Mouse (Mus musculus) ES-CJ7 (cell line): ENCODE measurements around the gene Ncmap.

Experiments used
- DNase-seq: peaks from one replicate; pipeline ENCODE4 v3.0.0; 2011; ENCODE audit warnings: low read depth, low spot score

Ncmap gene

GRCm38 (mm10) chr4:135353066-135353793, 44.8 kb downstream of the Ncmap start, which contains the start of gene Srrm1:
Srrm1 (minus strand) TSS chr4:135353321.
- DNase-seq = peak; percentile 98

GRCm38 (mm10) chr4:135352326-135353065, 45.5 kb downstream of the Ncmap start:
- peak; percentile 30 for DNase-seq

DNA sequence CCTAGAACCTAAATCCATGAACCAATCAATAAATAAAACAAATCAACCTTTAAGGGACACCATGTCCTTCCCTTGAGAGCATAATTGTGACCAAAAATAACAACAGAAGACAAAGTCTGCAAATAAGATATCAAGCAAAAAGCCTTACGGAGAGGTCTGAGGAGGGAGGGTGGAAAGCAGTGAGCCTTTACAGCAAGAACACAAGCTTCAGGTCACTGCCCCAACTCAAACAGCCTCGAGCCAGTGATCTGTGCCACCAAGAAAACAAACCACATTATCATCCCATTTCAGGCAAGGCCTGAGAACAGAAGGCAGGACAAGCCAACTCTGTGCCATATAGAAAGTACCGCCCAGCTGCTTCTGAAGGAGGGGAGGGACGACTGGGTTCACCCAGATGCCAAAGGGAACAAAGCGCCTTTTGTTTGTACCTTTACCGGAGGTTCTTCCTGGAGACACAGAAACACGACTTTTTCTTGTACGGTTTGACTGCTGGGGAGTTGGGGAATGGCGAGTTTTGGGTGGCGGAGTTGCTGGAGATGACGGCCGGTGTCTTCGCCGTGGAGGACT, 60.6 kb downstream of the Ncmap start:
- no peak for DNase-seq

GRCm38 (mm10) chr4:135336023-135336357, 62.0 kb downstream of the Ncmap start:
- DNase-seq = no peak

GRCm38 (mm10) chr4:135335327-135336022, 62.6 kb downstream of the Ncmap start:
- DNase-seq = no peak

DNA sequence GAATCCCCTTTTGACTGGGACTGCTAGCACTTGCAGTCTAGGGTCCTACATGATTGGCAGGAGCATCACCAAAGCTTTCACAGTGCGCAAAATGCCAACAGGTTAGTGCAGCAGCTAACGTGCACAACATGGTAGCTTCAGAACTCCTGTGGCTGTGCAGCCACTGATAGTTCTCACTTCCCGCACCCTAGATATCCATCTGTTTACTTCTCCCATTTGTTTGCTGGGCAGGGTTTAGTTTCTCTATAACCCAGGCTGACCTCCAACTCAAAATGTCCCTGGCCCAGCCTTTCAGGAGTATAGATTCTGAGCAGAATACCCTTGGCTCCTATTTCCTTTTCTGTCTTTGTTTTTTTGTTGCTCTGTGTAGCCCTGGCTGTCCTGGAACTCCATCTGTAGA, 71.6 kb downstream of the Ncmap start:
- DNase-seq = no peak

DNA sequence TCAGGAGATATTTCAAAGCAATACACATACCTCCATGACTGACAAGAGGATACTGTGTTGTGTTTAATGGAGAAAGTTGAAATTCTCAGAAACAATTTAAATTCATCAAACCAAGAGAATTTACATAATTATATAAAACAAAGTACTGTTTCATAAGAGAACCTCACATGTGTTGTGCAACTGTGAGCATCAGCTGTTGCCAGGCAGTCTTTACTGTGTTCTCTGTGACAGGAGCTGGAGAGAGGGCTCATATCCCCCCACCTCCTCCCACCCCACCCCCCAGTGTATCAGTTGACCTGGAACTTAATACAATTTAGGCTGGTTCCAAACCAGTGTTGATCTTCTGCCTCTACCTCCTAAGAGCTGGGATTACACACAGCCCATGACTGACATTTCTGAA, 72.0 kb downstream of the Ncmap start:
- DNase-seq = no peak

GRCm38 (mm10) chr4:135323021-135323420, 75.0 kb downstream of the Ncmap start:
- no peak for DNase-seq
